Mouse (Mus musculus) kidney, adult 2 months (tissue): ENCODE measurements around the gene Klhl25. TPM values are rescaled to one million over a fixed set of nuclear protein-coding genes. Genes with fewer than 3 reads are reported as not detected.

Experiments
- DNase-seq: peaks from one replicate; pipeline ENCODE4 v3.0.0; 2021
- H3K27ac ChIP-seq: fragments of 200-500 bp; 2 replicates; pipeline ENCODE4 v1.5.1; 2012; ENCODE audit warnings: low read depth, low read length, control low read depth, inconsistent platforms; ENCODE audit not compliant: insufficient read depth
- H3K27me3 ChIP-seq: fragments of 200-500 bp; replicated peaks from 2 replicates; pipeline ENCODE4 v1.6.1; 2012; ENCODE audit warnings: mild to moderate bottlenecking, moderate library complexity, low read length, inconsistent platforms; ENCODE audit not compliant: control insufficient read depth, insufficient read depth
- H3K36me3 ChIP-seq: fragments of 200-500 bp; 2 replicates; pipeline ENCODE4 v1.6.1; 2012; ENCODE audit warnings: mild to moderate bottlenecking, moderate library complexity, low read length, inconsistent platforms; ENCODE audit not compliant: control insufficient read depth, insufficient read depth
- H3K4me1 ChIP-seq: fragments of 200-500 bp; 2 replicates; pipeline ENCODE4 v1.6.1; 2011; ENCODE audit warnings: low read length; ENCODE audit not compliant: control insufficient read depth, insufficient read depth
- H3K4me3 ChIP-seq: fragments of 200-500 bp; 2 replicates; pipeline ENCODE4 v1.5.1; 2011; ENCODE audit warnings: mild to moderate bottlenecking, low read depth, low read length, control low read depth; ENCODE audit not compliant: insufficient read depth
- CTCF ChIP-seq: fragments of 200-500 bp; conservative IDR thresholded peaks from 2 replicates; pipeline ENCODE4 v1.5.1; 2011; ENCODE audit warnings: low read depth, mild to moderate bottlenecking, control low read depth, low read length, moderate library complexity, mixed read lengths; ENCODE audit not compliant: insufficient read depth, insufficient read length
- POLR2A ChIP-seq: fragments of 200-500 bp; IDR thresholded peaks from one replicate; pipeline ENCODE4 v1.6.1; 2011; ENCODE audit warnings: low read depth, low read length, control low read depth
- WGBS: fragments of 180-500 bp; shearing (Covaris S2); methylation state at CpG from one replicate; pipeline ENCODE4 v1.1.7; 2018; 5-methylcytosine and 5-hydroxymethylcytosine counted together
- polyA plus RNA-seq: library from polyadenylated mRNA; depleted of rRNA; stranded (reverse); fragments of >200 nt; gene quantifications from 2 replicates; pipeline ENCODE4 v1.2.3, GENCODE M21; 2012

Gene Klhl25
- polyA plus RNA-seq, 1 experiment, result 11.7 TPM

GRCm38 (mm10) chr7:75865026-75865425 lies 16.9 kb downstream of the Klhl25 start:
- Histone ChIP-seq H3K4me3 (no peak overlapping the region), H3K36me3 (no peaks in the 10 kb centered on the region), H3K27me3 (no peaks in the 10 kb centered on the region), H3K4me1 (no peaks in the 10 kb centered on the region), H3K27ac (no peak overlapping the region)
- 96% methylated on average over 6 of the region's 6 CpGs for WGBS
- DNase-seq, result no peak
- TF ChIP-seq CTCF (no peak), POLR2A (no peak)

GRCm38 (mm10) chr7:75866557-75866956 lies 18.4 kb downstream of the Klhl25 start:
- Histone ChIP-seq H3K27ac (no peak overlapping the region), H3K27me3 (no peaks in the 10 kb centered on the region), H3K36me3 (no peaks in the 10 kb centered on the region), H3K4me1 (no peaks in the 10 kb centered on the region), H3K4me3 (no peak overlapping the region)
- no peak for DNase-seq
- 81% methylated on average over 13 of the region's 13 CpGs for WGBS
- TF ChIP-seq CTCF (no peak), POLR2A (no peak)

GRCm38 (mm10) chr7:75868687-75869086 lies 20.6 kb downstream of the Klhl25 start:
- no peaks in the 10 kb centered on the region for H3K36me3 ChIP-seq
- WGBS, result 68% methylated on average over 2 of the region's 2 CpGs
- TF ChIP-seq POLR2A (no peak), CTCF (no peak)

GRCm38 (mm10) chr7:75870551-75870950 lies 22.4 kb downstream of the Klhl25 start:
- Histone ChIP-seq H3K27me3 (no peaks in the 10 kb centered on the region), H3K4me1 (no peaks in the 10 kb centered on the region), H3K4me3 (no peak overlapping the region), H3K36me3 (no peaks in the 10 kb centered on the region), H3K27ac (no peak overlapping the region)
- TF ChIP-seq POLR2A (no peak), CTCF (no peak)
- DNase-seq, result no peak
- 75% methylated on average over 9 of the region's 9 CpGs for WGBS

More at GRCm38 (mm10) chr7:75868687-75869086, 20.6 kb downstream of the Klhl25 start:
- H3K4me1 ChIP-seq, result no peaks in the 10 kb centered on the region
- no peaks in the 10 kb centered on the region for H3K27me3 ChIP-seq
- H3K27ac ChIP-seq, result no peak overlapping the region
- DNase-seq, result no peak
- no peak overlapping the region for H3K4me3 ChIP-seq

- no peak overlapping the region for H3K27ac ChIP-seq
- no peaks in the 10 kb centered on the region for H3K4me1 ChIP-seq
- TF ChIP-seq POLR2A, result no peak
- no peak for TF ChIP-seq CTCF
- H3K4me3 ChIP-seq, result no peak overlapping the region
- WGBS, result 62% methylated on average over 5 of the region's 5 CpGs
- H3K27me3 ChIP-seq, result no peaks in the 10 kb centered on the region
- H3K36me3 ChIP-seq, result no peaks in the 10 kb centered on the region
- no peak for DNase-seq
These were observed 24.1 kb downstream of the Klhl25 start for GRCm38 (mm10) chr7:75872255-75872654.

- Histone ChIP-seq H3K36me3 (no peaks in the 10 kb centered on the region), H3K4me3 (no peak overlapping the region), H3K27me3 (no peaks in the 10 kb centered on the region), H3K4me1 (no peaks in the 10 kb centered on the region), H3K27ac (no peak overlapping the region)
- no peak for DNase-seq
- TF ChIP-seq POLR2A (no peak), CTCF (no peak)
- WGBS, result 88% methylated on average over 8 of the region's 8 CpGs
These were observed 24.6 kb downstream of the Klhl25 start for GRCm38 (mm10) chr7:75872697-75873096.

- DNase-seq, result no peak
- H3K27ac ChIP-seq, result no peak overlapping the region
- no peak overlapping the region for H3K4me3 ChIP-seq
- TF ChIP-seq CTCF (peak; percentile 42), POLR2A (no peak)
- 70% methylated on average over 3 of the region's 3 CpGs for WGBS
- H3K4me1 ChIP-seq, result no peaks in the 10 kb centered on the region
- H3K27me3 ChIP-seq, result no peaks in the 10 kb centered on the region
- no peaks in the 10 kb centered on the region for H3K36me3 ChIP-seq
These were observed 25.1 kb downstream of the Klhl25 start for GRCm38 (mm10) chr7:75873216-75873615.
